15 mouse cellular contexts compared by ENCODE assay signal in the genomic region with DNA sequence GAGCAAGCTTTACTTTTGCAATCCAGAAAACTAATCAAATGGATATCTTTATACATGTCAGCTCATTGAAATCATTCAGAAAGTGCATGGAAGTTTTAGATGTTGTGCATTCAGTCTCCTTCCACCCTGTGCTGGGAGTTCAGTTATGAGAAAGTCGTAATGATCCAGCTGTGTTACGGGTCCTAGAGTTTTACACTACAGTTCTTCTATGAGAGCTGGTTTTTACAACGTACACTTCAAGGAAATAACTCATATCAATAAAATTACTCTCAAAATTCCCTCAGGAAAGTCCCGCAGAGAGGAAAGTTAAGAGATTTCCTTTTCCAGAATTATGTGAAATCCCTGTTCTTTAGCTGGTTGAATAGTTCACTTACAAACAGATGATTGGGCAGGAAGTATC.
"Had no signal": no experiment of that assay in that cellular context is flagged by ENCODE, and none has a peak within 500 bp of the region (broad histone marks: within the 10 kb centered on the region; RNA-seq: fewer than 3 reads in every experiment).

No protein-coding gene starts in this region.

- H3K27me3 ChIP-seq: neural tube, embryonic 15.5 days; stomach, embryonic 15.5 days had no signal

- H3K4me3 ChIP-seq: neural tube, embryonic 15.5 days; stomach, embryonic 15.5 days had no signal

- H3K4me1 ChIP-seq: neural tube, embryonic 15.5 days; stomach, embryonic 15.5 days had no signal

- H3K9me3 ChIP-seq: neural tube, embryonic 15.5 days; stomach, embryonic 15.5 days had no signal

- H3K9ac ChIP-seq: neural tube, embryonic 15.5 days; stomach, embryonic 15.5 days had no signal

- H3K27ac ChIP-seq: neural tube, embryonic 15.5 days; stomach, embryonic 15.5 days; stomach, postnatal 0 days had no signal

- H3K4me2 ChIP-seq: neural tube, embryonic 15.5 days; stomach, embryonic 15.5 days had no signal

- DNase-seq: retina, postnatal 1 day; right cerebral cortex, adult 18-20 months; right cerebral cortex, postnatal 14 days; right cerebral cortex, postnatal 25 days; right cerebral cortex, postnatal 4 days; spleen, adult 18-20 months; thymus, adult 18-20 months; thymus, adult 2 months; thymus, postnatal 14 days; thymus, postnatal 25 days; thymus, postnatal 36 days; thymus, postnatal 4 days had no signal

- H3K36me3 ChIP-seq: neural tube, embryonic 15.5 days; stomach, embryonic 15.5 days had no signal
